Mouse (Mus musculus): ENCODE data around the gene D430019H16Rik.

DNA sequence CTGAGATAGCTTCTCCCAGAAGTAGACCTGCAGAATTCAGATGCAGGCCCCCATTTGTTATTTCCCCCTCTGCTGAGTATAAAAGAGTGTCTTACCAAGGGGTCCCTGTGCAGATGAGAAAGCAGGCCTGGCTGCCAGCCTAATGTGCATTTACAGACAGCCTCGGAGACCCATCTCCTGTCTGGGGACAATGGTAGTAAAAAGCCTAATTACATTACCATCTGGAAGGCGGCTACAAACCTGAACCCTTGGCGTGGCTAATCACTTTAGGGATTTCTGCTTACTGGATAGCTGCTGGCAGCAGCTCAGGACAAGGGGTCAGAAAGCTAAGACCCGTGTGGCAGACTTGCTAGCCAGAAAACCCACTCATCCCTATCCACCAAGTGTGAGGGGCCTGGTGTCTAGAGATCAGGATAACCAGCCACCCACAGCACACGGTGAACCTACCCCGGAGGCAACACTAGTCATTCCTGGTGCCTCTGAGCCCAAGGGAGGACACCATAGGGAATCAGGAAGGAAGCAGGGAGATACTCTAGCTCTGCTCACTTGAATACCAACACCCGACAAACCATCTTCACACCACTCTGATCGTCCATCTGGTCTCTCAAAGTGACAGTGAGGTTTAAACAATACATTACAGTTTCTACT, 78.2 kb downstream of the D430019H16Rik start:
- no peak for TF ChIP-seq CTCF (IDR thresholded peaks at IDR 0.05; ENCODE audit: borderline replicate concordance, insufficient read depth, low read depth, low read length)
- no peak for TF ChIP-seq POLR2A (IDR thresholded peaks at IDR 0.05; ENCODE audit: borderline replicate concordance, insufficient read depth, low read length)

Measured in cerebellum, adult 2 months (tissue).